Mouse (Mus musculus) stomach, postnatal 0 days (tissue): Measurements from ENCODE around the gene Acat2. TPM values are rescaled to one million over a fixed set of nuclear protein-coding genes. Genes with fewer than 3 reads are reported as not detected.
A peak's percentile ranks its signal among the peaks of the same experiment; 100 is the strongest.
"Not testable (repeated sequence)": the region's sequence is repeated elsewhere in the genome, so short reads cannot be mapped to it uniquely, and the experiment has no call there.

Experiments
- ATAC-seq: fragments of 200-750 bp; cut with Nextera tagmentation; 2 replicates; pipeline ENCODE4 v1.8.0; 2017; ENCODE audit not compliant: low FRiP score, low TSS enrichment
- DNase-seq: peaks from one replicate; pipeline ENCODE4 v3.0.0-alpha.2; 2016; ENCODE audit warnings: low spot score
- H3K27ac ChIP-seq: fragments of 300-500 bp; sonication (generic); replicated peaks from 2 replicates; pipeline ENCODE4 v1.5.1; 2014; ENCODE audit warnings: mild to moderate bottlenecking, control low read depth
- H3K27me3 ChIP-seq: fragments of 300-500 bp; sonication (generic); 2 replicates; pipeline ENCODE4 v1.6.1; 2014; ENCODE audit warnings: low read length; ENCODE audit not compliant: control insufficient read depth, insufficient read depth
- H3K36me3 ChIP-seq: fragments of 300-500 bp; sonication (generic); 2 replicates; pipeline ENCODE4 v1.6.1; 2014; ENCODE audit warnings: low read length, mixed read lengths; ENCODE audit not compliant: control insufficient read depth, insufficient read depth
- H3K4me1 ChIP-seq: fragments of 300-500 bp; sonication (generic); replicated peaks from 2 replicates; pipeline ENCODE4 v1.6.1; 2014; ENCODE audit warnings: antibody characterized with exemption; ENCODE audit not compliant: control insufficient read depth, insufficient read depth
- H3K4me2 ChIP-seq: fragments of 300-500 bp; sonication (generic); replicated peaks from 2 replicates; pipeline ENCODE4 v1.6.1; 2014; ENCODE audit warnings: low read depth, mild to moderate bottlenecking, control low read depth, moderate library complexity
- H3K4me3 ChIP-seq: fragments of 300-500 bp; sonication (generic); 2 replicates; pipeline ENCODE4 v1.5.1; 2014; ENCODE audit warnings: low read depth, low read length, control low read depth
- H3K9ac ChIP-seq: fragments of 300-500 bp; sonication (generic); 2 replicates; pipeline ENCODE4 v1.6.1; 2014; ENCODE audit warnings: mild to moderate bottlenecking, low read length, control low read depth, mixed read lengths
- H3K9me3 ChIP-seq: fragments of 300-500 bp; sonication (generic); 2 replicates; pipeline ENCODE4 v1.6.1; 2016; ENCODE audit warnings: low read length; ENCODE audit not compliant: control insufficient read depth
- CTCF ChIP-seq: IDR thresholded peaks from 2 replicates; pipeline ENCODE4 v1.5.1; 2016; ENCODE audit warnings: antibody characterized with exemption, low read depth, mild to moderate bottlenecking, moderate library complexity
- EP300 ChIP-seq: optimal IDR thresholded peaks from 2 replicates; pipeline ENCODE3; 2016; ENCODE audit warnings: antibody characterized with exemption
- WGBS: fragments of 180-500 bp; shearing (Covaris S2); extraction: QIAGEN DNeasy Blood & Tissue Kit; methylation state at CpG from one replicate; pipeline ENCODE4 v1.1.7; 2014; 5-methylcytosine and 5-hydroxymethylcytosine counted together
- polyA plus RNA-seq: library from polyadenylated mRNA; unstranded; fragments of >200 nt; fragmentation: Nextera tagmentation; extraction: Ambion mirVana; gene quantifications from 2 replicates; pipeline ENCODE4 v1.2.1, GENCODE M21; 2015

The Acat2 gene
- polyA plus RNA-seq, 1 experiment from 2014 or later = 76.0 TPM

DNA sequence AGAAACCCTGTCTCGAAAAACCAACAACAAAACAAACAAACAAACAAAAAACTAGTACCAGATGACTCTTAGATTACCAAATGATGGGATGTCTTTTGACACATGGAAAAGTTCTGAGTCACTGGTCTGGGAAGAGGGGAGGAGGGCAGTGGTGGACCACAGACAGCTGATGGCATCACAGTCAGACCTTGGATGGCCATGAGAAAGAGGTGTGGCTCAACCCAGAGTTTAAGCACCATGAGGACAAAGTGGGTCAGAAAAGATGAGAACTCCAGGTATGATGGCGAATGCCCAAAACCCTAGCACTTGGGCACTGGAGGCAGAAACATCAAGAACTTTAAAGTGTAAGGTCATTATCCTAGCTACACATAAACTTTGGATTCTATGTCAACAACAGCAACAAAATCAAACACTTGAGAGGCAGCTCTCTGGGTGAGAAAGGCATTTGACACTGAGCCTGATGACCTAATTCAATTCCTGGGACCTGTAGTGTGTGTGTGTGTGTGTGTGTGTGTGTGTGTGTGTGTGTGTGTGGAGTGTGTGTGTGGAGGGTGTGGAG, 23.1 kb downstream of the Acat2 start:
- Histone ChIP-seq H3K27me3 (no peaks in the 10 kb centered on the region), H3K4me2 (no peak overlapping the region), H3K27ac (no peak overlapping the region), H3K4me1 (no peaks in the 10 kb centered on the region), H3K9me3 (no peaks in the 10 kb centered on the region), H3K9ac (no peak overlapping the region), H3K36me3 (no peaks in the 10 kb centered on the region), H3K4me3 (no peak overlapping the region)
- DNase-seq (no peak), ATAC-seq (no peak)
- TF ChIP-seq EP300 (no peak), CTCF (no peak)
- WGBS = 79% methylated on average over 2 of the region's 2 CpGs

DNA sequence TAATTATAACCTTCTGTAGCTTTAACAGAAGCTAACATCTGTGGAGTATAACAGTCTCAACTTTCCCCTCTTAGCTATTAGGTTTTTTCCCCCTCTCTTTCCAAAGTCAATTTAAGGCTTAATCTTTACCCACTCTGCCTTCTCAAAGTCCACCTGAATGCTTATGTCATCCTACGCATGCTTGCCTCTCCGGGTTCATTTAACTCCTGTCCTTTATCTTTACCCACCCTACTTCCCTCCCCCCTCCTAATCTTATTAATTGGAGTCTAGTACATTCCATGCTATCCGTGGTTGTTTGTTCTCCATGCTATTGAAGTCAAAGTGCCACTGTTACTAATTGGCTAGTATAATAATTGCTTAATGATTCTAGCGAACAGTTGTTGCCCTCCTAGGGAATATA, 24.8 kb downstream of the Acat2 start:
- no peak overlapping the region for H3K27ac ChIP-seq
- H3K36me3 ChIP-seq = no peaks in the 10 kb centered on the region
- H3K4me3 ChIP-seq = no peak overlapping the region
- ATAC-seq (peak; percentile 14; the same call in 1 of the 2 replicates), DNase-seq (no peak)
- no peaks in the 10 kb centered on the region for H3K4me1 ChIP-seq
- WGBS = 49% methylated on average over 4 of the region's 4 CpGs
- no peak for TF ChIP-seq CTCF
- no peak for TF ChIP-seq EP300
- H3K9me3 ChIP-seq = no peaks in the 10 kb centered on the region
- H3K27me3 ChIP-seq = no peaks in the 10 kb centered on the region
- H3K4me2 ChIP-seq = no peak overlapping the region
- H3K9ac ChIP-seq = no peak overlapping the region

DNA sequence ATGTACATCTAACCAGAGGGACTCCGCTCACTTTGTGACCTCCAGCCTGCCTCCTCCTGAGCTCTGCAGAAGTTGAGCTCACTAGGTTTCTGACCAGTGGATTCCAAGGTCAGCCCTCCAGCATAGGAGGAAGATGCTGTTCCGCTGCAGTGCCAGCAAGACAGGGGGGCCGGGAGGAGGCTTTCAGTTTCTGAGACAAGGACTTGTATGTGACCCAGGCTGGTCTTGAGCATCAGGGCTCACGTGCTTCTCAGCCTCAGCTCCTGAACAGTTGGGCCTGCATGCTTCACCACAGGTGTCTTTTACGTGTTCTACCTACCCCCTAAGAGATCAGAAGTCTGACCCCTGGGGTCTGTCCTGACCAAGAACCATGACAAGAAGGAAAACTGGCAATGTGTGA, 29.0 kb downstream of the Acat2 start:
- H3K4me1 ChIP-seq, H3K4me3 ChIP-seq, H3K9me3 ChIP-seq, H3K9ac ChIP-seq, ATAC-seq, H3K27me3 ChIP-seq, H3K36me3 ChIP-seq, H3K4me2 ChIP-seq, H3K27ac ChIP-seq, DNase-seq: not testable (repeated sequence)
- 91% methylated on average over 5 of the region's 5 CpGs for WGBS

DNA sequence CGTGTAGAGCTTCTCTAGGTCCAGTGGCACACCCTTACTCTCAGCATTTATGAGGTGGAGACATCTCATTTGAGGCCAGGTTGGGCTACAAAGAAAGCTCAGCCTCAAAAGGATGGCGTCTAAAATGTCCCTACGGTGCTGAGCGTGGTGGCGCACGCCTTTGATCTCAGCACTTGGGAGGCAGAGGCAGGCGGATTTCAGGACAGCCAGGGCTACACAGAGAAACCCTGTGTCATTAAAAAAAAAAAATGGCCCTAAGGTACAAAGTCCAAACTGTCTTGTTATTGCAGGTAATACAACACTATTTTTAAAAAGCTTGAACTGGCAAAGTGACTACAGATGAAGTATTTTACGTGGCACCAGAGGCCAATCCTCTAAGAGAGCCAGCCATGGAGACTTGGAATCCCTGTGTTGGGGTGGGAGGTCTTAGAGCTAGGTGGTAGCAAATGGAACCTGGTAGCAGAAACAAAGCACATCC, 34.8 kb downstream of the Acat2 start:
- Histone ChIP-seq H3K27ac (no peak overlapping the region), H3K4me1 (no peaks in the 10 kb centered on the region), H3K9ac (no peak overlapping the region), H3K36me3 (peaks cover 28% of the 10 kb centered on the region), H3K4me3 (no peak overlapping the region), H3K4me2 (no peak overlapping the region), H3K9me3 (no peaks in the 10 kb centered on the region), H3K27me3 (no peaks in the 10 kb centered on the region)
- no peak for TF ChIP-seq EP300
- TF ChIP-seq CTCF = no peak
- ATAC-seq (no peak), DNase-seq (no peak)
- 86% methylated on average over 8 of the region's 8 CpGs for WGBS

DNA sequence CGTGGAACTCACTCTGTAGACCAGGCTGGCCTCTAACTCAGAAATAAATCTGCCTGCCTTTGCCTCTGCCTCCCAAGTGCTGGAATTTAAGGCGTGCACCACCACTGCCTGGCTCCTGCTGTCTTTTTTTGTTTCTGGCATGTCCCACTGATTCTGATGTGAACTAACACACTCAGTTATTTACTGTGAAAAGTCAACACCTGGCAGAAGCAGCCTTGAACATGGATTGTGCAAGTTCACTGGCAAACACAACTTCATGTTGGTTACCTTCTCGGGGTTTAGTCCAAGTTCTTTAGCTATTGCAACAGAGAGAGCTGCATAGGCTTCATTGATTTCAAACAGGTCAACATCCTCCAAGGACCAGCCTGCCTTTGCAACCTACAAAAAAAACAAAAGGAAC, 35.5 kb downstream of the Acat2 start:
- no peak for TF ChIP-seq EP300
- no peak for TF ChIP-seq CTCF

DNA sequence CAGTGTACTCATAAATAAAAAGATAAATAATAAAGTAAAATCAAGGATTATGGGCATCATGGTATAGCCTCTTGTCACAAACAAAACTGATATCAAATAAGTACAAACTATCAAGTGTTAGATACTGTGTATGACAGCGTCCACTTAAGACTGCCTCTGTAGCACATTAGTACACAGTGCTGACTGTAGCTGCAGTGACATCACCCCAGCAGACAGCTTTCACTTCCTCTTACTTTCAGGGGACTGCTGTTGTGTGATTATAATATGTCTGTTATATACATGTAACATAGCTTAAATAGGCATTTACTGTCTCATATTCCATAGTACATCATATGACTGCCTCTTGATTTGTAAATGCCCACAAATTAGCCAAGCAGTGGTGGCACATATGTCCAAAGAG, 39.5 kb downstream of the Acat2 start:
- ATAC-seq = no peak
- H3K36me3 ChIP-seq = peaks cover 34% of the 10 kb centered on the region
- no peak for DNase-seq
- TF ChIP-seq CTCF (no peak), EP300 (no peak)
- 0 out of 2 replicates have a peak, but pooled peaks cover 2% of the 10 kb centered on the region for H3K4me1 ChIP-seq
- no peaks in the 10 kb centered on the region for H3K9me3 ChIP-seq
- no peak overlapping the region for H3K4me3 ChIP-seq
- H3K27me3 ChIP-seq = no peaks in the 10 kb centered on the region
- WGBS = 94% methylated on average over 1 of the region's 1 CpGs
- H3K4me2 ChIP-seq = no peak overlapping the region
- H3K27ac ChIP-seq = no peak overlapping the region
- no peak overlapping the region for H3K9ac ChIP-seq

More for the DNA sequence above, 35.5 kb downstream of the Acat2 start:
- Histone ChIP-seq H3K4me1 (no peaks in the 10 kb centered on the region), H3K4me3 (no peak overlapping the region), H3K9ac (no peak overlapping the region), H3K4me2 (no peak overlapping the region), H3K27me3 (no peaks in the 10 kb centered on the region), H3K36me3 (peaks cover 28% of the 10 kb centered on the region), H3K9me3 (no peaks in the 10 kb centered on the region), H3K27ac (no peak overlapping the region)
- WGBS = 85% methylated on average over 3 of the region's 3 CpGs
- DNase-seq = no peak
- no peak for ATAC-seq
